Mouse (Mus musculus) T-helper 1 cell (primary cell): ENCODE results near the gene Kpna7.
"Not testable (repeated sequence)": the region's sequence is repeated elsewhere in the genome, so short reads cannot be mapped to it uniquely, and the experiment has no call there.

Experiments used
- in situ Hi-C: fragments of 300-600 bp; cut with MboI, MseI; formaldehyde crosslinking; loops from one replicate; pipeline ENCODE4 v1.15.1; 2025; ENCODE audit warnings: high pct_unique_total_duplicates

Gene Kpna7

DNA sequence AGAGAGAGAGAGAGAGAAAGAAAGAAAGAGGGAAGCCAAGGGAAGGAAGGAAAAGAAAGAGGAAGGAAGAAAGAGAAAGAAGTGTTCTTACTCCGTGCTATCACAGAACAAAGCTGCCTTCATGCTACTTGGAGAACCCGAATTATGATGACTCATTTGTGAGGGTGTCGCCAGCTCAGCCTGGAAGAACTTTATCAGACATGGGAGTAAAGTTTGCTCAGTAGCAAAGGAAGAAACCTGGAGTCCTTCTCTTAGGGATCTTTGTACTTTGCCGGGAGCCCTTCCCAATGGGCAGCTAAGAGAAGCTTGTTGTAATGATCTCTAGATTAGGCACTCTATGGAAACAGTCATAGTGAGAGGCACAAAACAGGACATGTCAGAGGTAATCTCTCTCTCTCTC lies 18.9 kb upstream of the Kpna7 start:
- in situ Hi-C loops, result no loop called here

- in situ Hi-C loops, result not testable (repeated sequence)
Measured at GRCm38 (mm10) chr5:145101451-145101850, 17.6 kb upstream of the Kpna7 start.

GRCm38 (mm10) chr5:145100960-145101359 lies 17.1 kb upstream of the Kpna7 start:
- in situ Hi-C loops, result no loop called here

- in situ Hi-C loops, result no loop called here
Measured at GRCm38 (mm10) chr5:145098340-145098821, 14.6 kb upstream of the Kpna7 start.

DNA sequence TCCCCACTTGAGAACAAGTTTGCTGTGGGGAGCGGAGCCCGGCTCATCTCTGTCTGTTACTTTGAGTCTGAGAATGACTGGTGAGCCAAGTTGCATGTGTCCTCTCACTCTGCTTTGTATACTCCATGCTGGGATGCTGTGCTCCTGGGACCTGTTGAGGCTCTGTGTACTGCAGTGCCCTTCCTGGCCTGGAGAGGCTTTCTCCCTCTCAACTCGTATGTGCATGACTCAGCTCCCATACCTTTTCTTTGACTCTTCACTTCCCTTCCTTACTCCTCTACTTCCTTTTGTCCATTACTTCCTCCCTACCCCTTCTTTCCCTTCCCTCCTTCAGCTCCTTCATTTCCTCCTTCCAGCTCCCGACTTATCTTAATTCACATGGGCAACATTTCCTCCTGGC lies 12.4 kb upstream of the Kpna7 start:
- in situ Hi-C loops, result no loop called here

DNA sequence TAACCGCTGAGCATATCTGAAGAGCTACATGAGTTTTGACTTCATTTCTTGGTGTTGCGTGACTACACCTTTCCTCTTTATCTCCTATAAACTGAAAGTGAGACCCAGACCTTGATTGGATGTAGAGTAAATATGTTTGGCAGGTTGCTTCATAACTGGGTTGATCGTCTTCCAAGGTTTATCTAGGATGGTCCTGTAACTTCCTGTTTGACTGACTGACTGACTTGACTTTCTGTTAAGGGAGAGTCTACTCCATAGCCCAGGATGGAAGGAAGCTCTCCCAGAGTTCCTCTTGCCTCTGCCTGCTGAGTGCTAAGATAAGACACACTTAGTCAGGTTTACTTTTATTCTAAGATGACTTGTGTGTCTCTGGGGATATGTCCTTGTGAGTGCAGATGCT lies 6.0 kb upstream of the Kpna7 start:
- in situ Hi-C loops, result no loop called here

DNA sequence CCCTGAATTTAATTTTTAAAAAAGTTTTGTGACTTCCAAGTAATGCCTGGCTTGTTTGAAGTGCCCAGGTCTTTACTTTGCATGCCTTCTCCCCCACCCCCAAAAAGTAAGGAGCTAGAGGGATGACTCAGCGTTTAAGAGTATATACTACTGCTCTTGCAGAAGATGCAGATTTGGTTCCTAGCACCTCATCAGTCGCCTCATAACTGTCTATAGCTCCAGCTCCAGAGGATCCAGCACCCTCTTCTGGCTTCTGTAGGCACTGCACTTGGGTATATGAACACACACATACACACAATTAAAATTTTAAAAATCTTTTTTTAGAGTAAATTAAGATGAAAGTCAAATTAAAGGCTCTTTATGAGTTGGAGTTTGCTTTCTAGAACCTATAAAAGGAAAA lies 4.4 kb upstream of the Kpna7 start:
- in situ Hi-C loops, result no loop called here

- in situ Hi-C loops, result no loop called here
Measured at GRCm38 (mm10) chr5:145084822-145085221, 992 bp upstream of the Kpna7 start.

- in situ Hi-C loops, result not testable (repeated sequence)
Measured at GRCm38 (mm10) chr5:145083201-145083600, 629 bp downstream of the Kpna7 start.

DNA sequence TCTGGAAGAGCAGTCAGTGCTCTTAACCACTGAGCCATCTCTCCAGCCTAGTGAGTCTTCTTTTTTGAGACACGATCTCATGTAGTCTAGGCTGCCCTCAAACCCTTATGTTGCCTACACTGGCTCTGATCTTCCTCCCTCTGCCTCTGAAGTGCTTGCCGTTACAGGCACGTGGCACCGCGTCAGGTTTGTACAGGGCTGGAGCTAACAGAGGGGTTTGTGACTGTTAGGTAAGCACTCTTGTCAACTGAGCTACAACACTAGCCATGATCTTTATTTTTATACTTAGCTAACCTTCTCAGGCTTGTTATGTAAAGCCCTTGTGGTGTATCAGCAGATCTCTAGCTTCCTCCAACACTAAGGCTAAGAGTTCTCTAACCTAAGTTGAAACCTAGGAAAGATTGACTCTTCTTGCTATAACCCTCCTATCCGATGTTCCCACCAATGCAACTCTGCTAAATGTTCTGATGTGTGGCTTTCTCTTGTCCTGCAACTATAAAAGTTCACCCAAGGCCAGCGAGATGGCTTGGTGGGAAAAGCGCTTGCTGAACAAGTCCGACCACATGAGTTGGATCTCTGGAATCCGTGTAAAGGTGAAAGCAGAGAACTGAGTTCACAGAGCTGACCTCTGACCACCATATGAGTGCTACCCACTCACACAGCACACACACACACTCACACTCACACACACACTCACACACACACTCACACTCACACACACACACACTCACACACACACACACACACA lies 1.8 kb downstream of the Kpna7 start:
- in situ Hi-C loops, result no loop called here

GRCm38 (mm10) chr5:145075081-145075480 lies 8.7 kb downstream of the Kpna7 start:
- in situ Hi-C loops, result no loop called here

- in situ Hi-C loops, result no loop called here
Measured at GRCm38 (mm10) chr5:145071342-145071741, 12.5 kb downstream of the Kpna7 start.

GRCm38 (mm10) chr5:145069707-145070106 lies 14.1 kb downstream of the Kpna7 start:
- in situ Hi-C loops, result no loop called here

GRCm38 (mm10) chr5:145068863-145069262 lies 15.0 kb downstream of the Kpna7 start:
- in situ Hi-C loops, result no loop called here

GRCm38 (mm10) chr5:145064765-145065340 lies 19.0 kb downstream of the Kpna7 start:
- in situ Hi-C loops, result no loop called here

DNA sequence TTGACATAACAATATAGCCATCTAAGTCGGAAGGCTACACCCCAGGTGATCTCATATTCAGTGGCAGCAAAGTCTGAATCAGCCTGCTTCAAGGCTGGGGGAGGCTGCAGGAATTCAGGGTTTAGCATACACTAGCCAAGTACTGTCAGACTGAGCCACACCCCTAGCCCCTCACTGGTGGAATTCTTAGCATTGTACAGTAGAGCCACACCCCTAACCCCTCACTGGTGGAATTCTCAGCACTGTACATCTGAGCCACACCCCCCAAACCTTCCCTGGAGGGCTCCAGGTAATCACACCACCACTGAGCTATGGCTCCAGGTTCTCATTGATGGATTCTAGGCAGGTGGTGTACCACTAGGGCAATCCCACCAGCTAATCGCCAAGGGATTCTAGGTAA lies 24.3 kb downstream of the Kpna7 start:
- in situ Hi-C loops, result no loop called here

DNA sequence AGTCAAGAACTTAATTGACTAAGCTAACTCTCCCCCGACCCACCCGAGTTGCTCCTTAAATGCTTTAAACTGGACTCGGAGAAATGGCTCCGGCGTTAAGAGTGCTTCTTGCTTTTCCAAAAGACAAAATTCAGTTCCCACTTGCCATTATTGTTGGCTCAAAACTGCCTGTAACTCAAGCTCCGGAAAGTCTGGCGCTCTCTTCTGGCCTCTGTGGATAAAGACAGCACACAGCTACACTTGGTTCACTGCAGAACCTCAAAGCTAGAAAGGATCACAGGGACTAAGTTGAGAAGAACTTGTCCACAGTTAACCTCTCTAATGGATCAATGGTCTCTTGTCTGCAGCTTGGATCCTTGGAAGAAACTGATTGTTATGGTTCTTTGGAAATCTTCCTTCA lies 25.1 kb downstream of the Kpna7 start:
- in situ Hi-C loops, result no loop called here

DNA sequence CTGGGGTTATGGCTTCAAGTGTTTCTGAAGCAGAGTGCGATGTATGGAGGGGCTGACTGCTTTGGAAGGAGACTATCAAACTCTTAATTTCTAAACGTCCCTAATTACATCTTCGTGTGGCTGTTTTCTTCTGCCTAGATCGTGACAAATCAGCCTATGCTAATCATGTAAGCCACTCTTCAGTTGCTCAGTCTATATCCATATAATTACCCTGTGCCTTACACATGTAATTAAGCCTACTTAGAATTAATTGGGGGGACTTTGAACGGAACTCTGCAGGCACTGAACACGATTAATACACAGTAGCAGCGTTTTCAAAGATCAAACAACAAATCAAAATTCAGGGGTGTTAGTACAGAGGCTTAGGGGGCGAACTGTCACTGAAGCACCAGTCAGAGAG lies 25.9 kb downstream of the Kpna7 start:
- in situ Hi-C loops, result no loop called here

GRCm38 (mm10) chr5:145054187-145054586 lies 29.6 kb downstream of the Kpna7 start:
- in situ Hi-C loops, result not testable (repeated sequence)

DNA sequence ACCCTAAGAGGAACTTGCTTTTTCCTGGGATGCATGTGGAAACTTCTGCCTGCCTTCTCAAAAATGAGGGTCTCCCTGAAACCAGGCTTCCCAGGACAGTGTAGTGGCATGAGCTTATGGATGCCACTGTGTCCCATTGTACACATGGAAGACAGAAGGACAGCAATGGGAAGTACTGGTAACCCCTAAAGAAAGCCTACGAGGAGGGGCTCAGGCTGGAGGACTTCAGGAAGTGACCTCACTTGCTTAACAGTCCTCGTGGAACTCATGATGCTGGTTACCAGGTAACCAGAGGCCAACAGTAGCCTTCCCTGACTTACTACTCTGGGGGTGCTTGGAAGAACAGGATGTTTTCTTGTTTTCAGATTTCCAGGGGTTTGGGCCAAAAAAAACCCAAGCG lies 41.1 kb downstream of the Kpna7 start, which contains the start of gene 1700018F24Rik:
Gene 1700018F24Rik (plus strand): TSS at position 301 of the 400 bp plus-strand sequence.
- in situ Hi-C loops, result not testable (repeated sequence)

GRCm38 (mm10) chr5:145041628-145042027 lies 42.2 kb downstream of the Kpna7 start:
- in situ Hi-C loops, result no loop called here

DNA sequence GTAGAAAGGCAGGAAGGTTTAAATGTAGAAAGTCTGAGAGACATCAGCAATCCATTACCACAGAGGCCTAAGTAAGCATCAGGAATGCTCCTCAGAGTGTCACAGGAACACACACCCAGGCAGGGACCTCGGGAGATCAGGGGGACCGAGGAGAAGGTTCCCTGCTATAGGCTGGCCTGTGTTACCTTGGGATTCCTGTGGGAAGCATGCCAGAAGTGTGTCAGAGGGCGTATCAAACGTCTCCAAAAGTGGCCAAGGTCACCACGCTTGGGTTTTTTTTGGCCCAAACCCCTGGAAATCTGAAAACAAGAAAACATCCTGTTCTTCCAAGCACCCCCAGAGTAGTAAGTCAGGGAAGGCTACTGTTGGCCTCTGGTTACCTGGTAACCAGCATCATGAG lies 51.4 kb downstream of the Kpna7 start, which contains the start of gene Gm4871:
Gene Gm4871 (minus strand): TSS at position 364 of the 400 bp plus-strand sequence.
- in situ Hi-C loops, result not testable (repeated sequence)

DNA sequence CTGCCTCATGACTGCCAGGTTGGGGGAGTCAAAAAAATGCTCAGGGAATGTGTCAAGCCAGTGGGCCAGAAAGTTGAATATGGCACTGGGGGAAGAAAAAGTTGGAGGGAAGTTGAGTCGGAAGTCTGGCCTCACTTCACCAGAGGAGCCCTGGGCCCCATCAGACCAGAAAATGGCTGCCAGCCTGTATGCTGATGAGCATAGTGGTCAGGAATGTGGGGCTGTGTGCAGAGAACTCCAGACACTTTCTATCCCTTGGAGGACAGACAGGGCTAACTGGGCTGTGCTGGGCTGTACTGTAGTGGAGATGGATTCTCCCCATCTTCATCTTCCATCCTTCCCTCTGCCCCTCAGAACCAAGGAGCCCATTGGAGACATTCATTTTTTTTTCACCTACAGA lies 53.4 kb downstream of the Kpna7 start:
- in situ Hi-C loops, result not testable (repeated sequence)
